Mouse (Mus musculus) cerebellum, adult 2 months (tissue): ENCODE results near the gene 1700001L19Rik. TPM values are rescaled to one million over a fixed set of nuclear protein-coding genes. Genes with fewer than 3 reads are reported as not detected.

Source experiments
- DNase-seq, 2 experiments: peaks; one replicate each; pipeline ENCODE4 v3.0.0; 2021
- H3K27ac ChIP-seq: fragments of 200-500 bp; 2 replicates; pipeline ENCODE4 v1.5.1; 2012; ENCODE audit warnings: low read length, control low read depth, inconsistent platforms; ENCODE audit not compliant: insufficient read depth
- H3K27me3 ChIP-seq: fragments of 200-500 bp; 2 replicates; pipeline ENCODE4 v1.6.1; 2012; ENCODE audit warnings: inconsistent platforms, mild to moderate bottlenecking, low read length, moderate library complexity; ENCODE audit not compliant: control insufficient read depth, insufficient read depth
- H3K4me1 ChIP-seq: fragments of 200-500 bp; 2 replicates; pipeline ENCODE4 v1.6.1; 2011; ENCODE audit warnings: low read length; ENCODE audit not compliant: control insufficient read depth, insufficient read depth
- H3K4me3 ChIP-seq: fragments of 200-500 bp; replicated peaks from 2 replicates; pipeline ENCODE3; 2011; ENCODE audit warnings: mild to moderate bottlenecking, low read depth, low read length, control low read depth; ENCODE audit not compliant: insufficient read depth
- CTCF ChIP-seq: fragments of 200-500 bp; IDR thresholded peaks from 2 replicates; pipeline ENCODE4 v1.5.1; 2011; ENCODE audit warnings: low read depth, mild to moderate bottlenecking, control low read depth, low read length, moderate library complexity, borderline replicate concordance; ENCODE audit not compliant: insufficient read depth
- POLR2A ChIP-seq: fragments of 200-500 bp; IDR thresholded peaks from 2 replicates; pipeline ENCODE4 v1.6.1; 2011; ENCODE audit warnings: low read length, control low read depth, borderline replicate concordance; ENCODE audit not compliant: insufficient read depth
- WGBS: fragments of 180-500 bp; shearing (Covaris S2); methylation state at CpG from one replicate; pipeline ENCODE4 v1.1.7; 2018; 5-methylcytosine and 5-hydroxymethylcytosine counted together
- polyA plus RNA-seq: library from polyadenylated mRNA; depleted of rRNA; stranded (reverse); fragments of >200 nt; gene quantifications from 2 replicates; pipeline ENCODE4 v1.2.3, GENCODE M21; 2012

Gene 1700001L19Rik
- polyA plus RNA-seq, 1 experiment = 3.3 TPM

GRCm38 (mm10) chr13:68593797-68594196 is 3.4 kb upstream of the 1700001L19Rik start:
- Histone ChIP-seq H3K27me3 (no peaks in the 10 kb centered on the region), H3K4me1 (no peaks in the 10 kb centered on the region; the same call in 1 of the 2 replicates), H3K4me3 (no peak overlapping the region), H3K27ac (no peak overlapping the region)
- 70% methylated on average over 1 of the region's 1 CpGs for WGBS
- TF ChIP-seq POLR2A (no peak), CTCF (no peak)
- DNase-seq = no peak

GRCm38 (mm10) chr13:68597667-68598066 is 446 bp downstream of the 1700001L19Rik start:
- Histone ChIP-seq H3K4me1 (no peaks in the 10 kb centered on the region; the same call in 1 of the 2 replicates), H3K27ac (no peak overlapping the region), H3K27me3 (no peaks in the 10 kb centered on the region), H3K4me3 (no peak overlapping the region)
- DNase-seq = no peak
- 18% methylated on average over 13 of the region's 13 CpGs for WGBS
- TF ChIP-seq CTCF (no peak), POLR2A (no peak)

GRCm38 (mm10) chr13:68598953-68599352 is 1.7 kb downstream of the 1700001L19Rik start:
- no peaks in the 10 kb centered on the region for H3K27me3 ChIP-seq
- DNase-seq = no peak
- no peak overlapping the region for H3K4me3 ChIP-seq
- H3K27ac ChIP-seq = no peak overlapping the region
- H3K4me1 ChIP-seq = no peaks in the 10 kb centered on the region; the same call in 1 of the 2 replicates
- TF ChIP-seq CTCF (no peak), POLR2A (no peak)

- no peaks in the 10 kb centered on the region; the same call in 1 of the 2 replicates for H3K4me1 ChIP-seq
- no peak overlapping the region for H3K4me3 ChIP-seq
- no peak for DNase-seq
- no peaks in the 10 kb centered on the region for H3K27me3 ChIP-seq
- 9% methylated on average over 6 of the region's 6 CpGs for WGBS
- TF ChIP-seq CTCF (peak; percentile 34; the same call in 1 of the 2 replicates), POLR2A (no peak)
- H3K27ac ChIP-seq = no peak overlapping the region
Measured at GRCm38 (mm10) chr13:68601184-68601583, 4.0 kb downstream of the 1700001L19Rik start.

- Histone ChIP-seq H3K4me3 (no peak overlapping the region), H3K4me1 (no peaks in the 10 kb centered on the region; the same call in 1 of the 2 replicates), H3K27me3 (no peaks in the 10 kb centered on the region), H3K27ac (no peak overlapping the region)
- WGBS = 81% methylated on average over 6 of the region's 6 CpGs
- DNase-seq = no peak
- TF ChIP-seq POLR2A = no peak
- TF ChIP-seq CTCF = no peak
Measured at GRCm38 (mm10) chr13:68603085-68603484, 5.9 kb downstream of the 1700001L19Rik start.

- no peaks in the 10 kb centered on the region for H3K27me3 ChIP-seq
- DNase-seq = peak; percentile 32 to 57
- peak overlapping the region; percentile 50 for H3K4me3 ChIP-seq
- no peak overlapping the region for H3K27ac ChIP-seq
- WGBS = 1% methylated on average over 8 of the region's 11 CpGs
- H3K4me1 ChIP-seq = no peaks in the 10 kb centered on the region; the same call in 1 of the 2 replicates
- no peak for TF ChIP-seq POLR2A
- no peak for TF ChIP-seq CTCF
Measured at GRCm38 (mm10) chr13:68605689-68606126, 8.5 kb downstream of the 1700001L19Rik start.

GRCm38 (mm10) chr13:68607652-68608405 is 10.6 kb downstream of the 1700001L19Rik start:
- no peak for DNase-seq
- 57% methylated on average over 21 of the region's 21 CpGs for WGBS
- TF ChIP-seq CTCF = no peak
- H3K4me1 ChIP-seq = no peaks in the 10 kb centered on the region; the same call in 1 of the 2 replicates
- H3K27ac ChIP-seq = no peak overlapping the region
- H3K27me3 ChIP-seq = no peaks in the 10 kb centered on the region
- H3K4me3 ChIP-seq = no peak overlapping the region

GRCm38 (mm10) chr13:68622792-68623191 is 25.6 kb downstream of the 1700001L19Rik start:
- 49% methylated on average over 6 of the region's 6 CpGs for WGBS
- Histone ChIP-seq H3K27ac (no peak overlapping the region), H3K27me3 (no peaks in the 10 kb centered on the region), H3K4me1 (no peaks in the 10 kb centered on the region), H3K4me3 (no peak overlapping the region)
- no peak for TF ChIP-seq POLR2A
- TF ChIP-seq CTCF = 0 out of 2 replicates have a peak, but pooled peaks have one; percentile 4
- no peak for DNase-seq
